Mouse (Mus musculus): ENCODE results near the gene Psmb1. TPM values are rescaled to one million over a fixed set of nuclear protein-coding genes. Genes with fewer than 3 reads are reported as not detected.

The Psmb1 gene
- polyA plus RNA-seq, 1 experiment from 2014 or later, result 263 TPM

- peak overlapping the region; percentile 68 for H3K4me2 ChIP-seq
- H3K9ac ChIP-seq, result peak overlapping the region; percentile 79
- ATAC-seq (ENCODE audit: insufficient number of reproducible peaks, insufficient read depth, low FRiP score, low TSS enrichment, low read depth), result no peak
- peaks cover 10% of the 10 kb centered on the region for H3K4me1 ChIP-seq
- no peaks in the 10 kb centered on the region for H3K27me3 ChIP-seq
- WGBS, result 9% methylated on average over 10 of the region's 10 CpGs
- H3K27ac ChIP-seq, result no peak overlapping the region; the same call in 1 of the 2 replicates
- no peaks in the 10 kb centered on the region for H3K9me3 ChIP-seq
- H3K4me3 ChIP-seq, result peak overlapping the region; percentile 74
- peaks cover 37% of the 10 kb centered on the region for H3K36me3 ChIP-seq
Measured at GRCm38 (mm10) chr17:15526304-15526703, 26.8 kb upstream of the Psmb1 start.

GRCm38 (mm10) chr17:15518766-15519165, 19.2 kb upstream of the Psmb1 start:
- Histone ChIP-seq H3K4me2 (no peak overlapping the region), H3K9me3 (no peaks in the 10 kb centered on the region), H3K27me3 (no peaks in the 10 kb centered on the region), H3K9ac (no peak overlapping the region), H3K27ac (no peak overlapping the region), H3K4me3 (no peak overlapping the region), H3K4me1 (no peaks in the 10 kb centered on the region), H3K36me3 (peaks cover 91% of the 10 kb centered on the region)
- 100% methylated on average over 1 of the region's 1 CpGs for WGBS
- no peak for ATAC-seq (ENCODE audit: insufficient number of reproducible peaks, insufficient read depth, low FRiP score, low TSS enrichment, low read depth)

- no peaks in the 10 kb centered on the region for H3K4me1 ChIP-seq
- H3K4me2 ChIP-seq, result no peak overlapping the region
- H3K4me3 ChIP-seq, result no peak overlapping the region
- H3K27me3 ChIP-seq, result no peaks in the 10 kb centered on the region
- no peak overlapping the region for H3K27ac ChIP-seq
- ATAC-seq (ENCODE audit: insufficient number of reproducible peaks, insufficient read depth, low FRiP score, low TSS enrichment, low read depth), result no peak
- 92% methylated on average over 5 of the region's 5 CpGs for WGBS
- no peak overlapping the region for H3K9ac ChIP-seq
- no peaks in the 10 kb centered on the region for H3K9me3 ChIP-seq
- H3K36me3 ChIP-seq, result peaks cover 93% of the 10 kb centered on the region
Measured at GRCm38 (mm10) chr17:15518186-15518585, 18.6 kb upstream of the Psmb1 start.

- Histone ChIP-seq H3K27ac (no peak overlapping the region), H3K9me3 (no peaks in the 10 kb centered on the region), H3K4me2 (no peak overlapping the region), H3K9ac (no peak overlapping the region), H3K36me3 (peaks cover 94% of the 10 kb centered on the region), H3K4me3 (no peak overlapping the region), H3K27me3 (no peaks in the 10 kb centered on the region), H3K4me1 (no peaks in the 10 kb centered on the region)
- no peak for ATAC-seq (ENCODE audit: insufficient number of reproducible peaks, insufficient read depth, low FRiP score, low TSS enrichment, low read depth)
- 77% methylated on average over 5 of the region's 5 CpGs for WGBS
Measured at GRCm38 (mm10) chr17:15517776-15518175, 18.2 kb upstream of the Psmb1 start.

- H3K9me3 ChIP-seq, result no peaks in the 10 kb centered on the region
- no peaks in the 10 kb centered on the region for H3K27me3 ChIP-seq
- no peak overlapping the region for H3K4me3 ChIP-seq
- no peak overlapping the region for H3K9ac ChIP-seq
- H3K4me1 ChIP-seq, result no peaks in the 10 kb centered on the region
- H3K36me3 ChIP-seq, result peaks cover 95% of the 10 kb centered on the region
- H3K4me2 ChIP-seq, result no peak overlapping the region
- 85% methylated on average over 2 of the region's 2 CpGs for WGBS
- no peak for ATAC-seq (ENCODE audit: insufficient number of reproducible peaks, insufficient read depth, low FRiP score, low TSS enrichment, low read depth)
- H3K27ac ChIP-seq, result no peak overlapping the region
Measured at GRCm38 (mm10) chr17:15510694-15511093, 11.1 kb upstream of the Psmb1 start.

- Histone ChIP-seq H3K4me3 (peak overlapping the region; percentile 84), H3K9me3 (no peaks in the 10 kb centered on the region), H3K4me2 (peak overlapping the region; percentile 82), H3K36me3 (peaks cover 21% of the 10 kb centered on the region), H3K27ac (peak overlapping the region; percentile 95; the same call in 1 of the 2 replicates), H3K4me1 (peaks cover 29% of the 10 kb centered on the region), H3K9ac (peak overlapping the region; percentile 91), H3K27me3 (no peaks in the 10 kb centered on the region)
- 43% methylated on average over 7 of the region's 7 CpGs for WGBS
- ATAC-seq (ENCODE audit: insufficient number of reproducible peaks, insufficient read depth, low FRiP score, low TSS enrichment, low read depth), result no peak
Measured at GRCm38 (mm10) chr17:15498753-15499113, 818 bp downstream of the Psmb1 start.

- ATAC-seq (ENCODE audit: insufficient number of reproducible peaks, insufficient read depth, low FRiP score, low TSS enrichment, low read depth), result peak; percentile 94
- peak overlapping the region; percentile 91 for H3K9ac ChIP-seq
- H3K4me2 ChIP-seq, result peak overlapping the region; percentile 82
- peak overlapping the region; percentile 84 for H3K4me3 ChIP-seq
- 1% methylated on average over 50 of the region's 50 CpGs for WGBS
- peaks cover 23% of the 10 kb centered on the region for H3K36me3 ChIP-seq
- H3K4me1 ChIP-seq, result peaks cover 29% of the 10 kb centered on the region
- peak overlapping the region; percentile 95 for H3K27ac ChIP-seq
- H3K9me3 ChIP-seq, result no peaks in the 10 kb centered on the region
- H3K27me3 ChIP-seq, result no peaks in the 10 kb centered on the region
Measured at GRCm38 (mm10) chr17:15497882-15498752, 1.4 kb downstream of the Psmb1 start.

GRCm38 (mm10) chr17:15490542-15490941, 9.0 kb downstream of the Psmb1 start:
- 92% methylated on average over 7 of the region's 7 CpGs for WGBS
- no peak overlapping the region for H3K4me3 ChIP-seq
- no peaks in the 10 kb centered on the region for H3K9me3 ChIP-seq
- no peak overlapping the region for H3K27ac ChIP-seq
- H3K4me1 ChIP-seq, result no peaks in the 10 kb centered on the region
- no peak overlapping the region for H3K4me2 ChIP-seq
- no peaks in the 10 kb centered on the region for H3K27me3 ChIP-seq
- H3K36me3 ChIP-seq, result peaks cover 60% of the 10 kb centered on the region
- ATAC-seq (ENCODE audit: insufficient number of reproducible peaks, insufficient read depth, low FRiP score, low TSS enrichment, low read depth), result no peak
- no peak overlapping the region for H3K9ac ChIP-seq

GRCm38 (mm10) chr17:15472671-15473070, 26.9 kb downstream of the Psmb1 start:
- Histone ChIP-seq H3K27ac (no peak overlapping the region), H3K4me2 (no peak overlapping the region), H3K36me3 (peaks cover 82% of the 10 kb centered on the region), H3K9me3 (no peaks in the 10 kb centered on the region), H3K9ac (no peak overlapping the region), H3K4me1 (no peaks in the 10 kb centered on the region), H3K4me3 (no peak overlapping the region), H3K27me3 (no peaks in the 10 kb centered on the region)
- whole genome bisulfite sequencing, result 89% methylated on average over 4 of the region's 4 CpGs
- ATAC-seq (ENCODE audit: insufficient number of reproducible peaks, insufficient read depth, low FRiP score, low TSS enrichment, low read depth), result no peak

GRCm38 (mm10) chr17:15467669-15468068, 31.9 kb downstream of the Psmb1 start:
- Histone ChIP-seq H3K4me2 (no peak overlapping the region), H3K4me1 (no peaks in the 10 kb centered on the region), H3K9ac (no peak overlapping the region), H3K36me3 (peaks cover 44% of the 10 kb centered on the region), H3K27ac (no peak overlapping the region), H3K9me3 (no peaks in the 10 kb centered on the region), H3K4me3 (no peak overlapping the region), H3K27me3 (no peaks in the 10 kb centered on the region)
- 28% methylated on average over 5 of the region's 5 CpGs for WGBS
- ATAC-seq (ENCODE audit: insufficient number of reproducible peaks, insufficient read depth, low FRiP score, low TSS enrichment, low read depth), result no peak

GRCm38 (mm10) chr17:15461921-15462495, 37.5 kb downstream of the Psmb1 start:
- Histone ChIP-seq H3K4me2 (no peak overlapping the region), H3K27me3 (no peaks in the 10 kb centered on the region), H3K4me1 (no peaks in the 10 kb centered on the region), H3K9me3 (no peaks in the 10 kb centered on the region), H3K9ac (no peak overlapping the region), H3K36me3 (peaks cover 11% of the 10 kb centered on the region), H3K4me3 (no peak overlapping the region), H3K27ac (no peak overlapping the region)
- 95% methylated on average over 6 of the region's 6 CpGs for WGBS
- ATAC-seq (ENCODE audit: insufficient number of reproducible peaks, insufficient read depth, low FRiP score, low TSS enrichment, low read depth), result no peak

- no peaks in the 10 kb centered on the region for H3K9me3 ChIP-seq
- ATAC-seq (ENCODE audit: insufficient number of reproducible peaks, insufficient read depth, low FRiP score, low TSS enrichment, low read depth), result no peak
- no peak overlapping the region for H3K27ac ChIP-seq
- WGBS, result 86% methylated on average over 4 of the region's 4 CpGs
- no peak overlapping the region for H3K4me2 ChIP-seq
- H3K4me3 ChIP-seq, result no peak overlapping the region
- peaks cover 7% of the 10 kb centered on the region; the same call in 1 of the 2 replicates for H3K36me3 ChIP-seq
- H3K4me1 ChIP-seq, result no peaks in the 10 kb centered on the region
- H3K27me3 ChIP-seq, result no peaks in the 10 kb centered on the region
- no peak overlapping the region for H3K9ac ChIP-seq
Measured at GRCm38 (mm10) chr17:15459761-15460160, 39.8 kb downstream of the Psmb1 start.
